10 mouse cellular contexts compared by ENCODE assay signal in the genomic region with DNA sequence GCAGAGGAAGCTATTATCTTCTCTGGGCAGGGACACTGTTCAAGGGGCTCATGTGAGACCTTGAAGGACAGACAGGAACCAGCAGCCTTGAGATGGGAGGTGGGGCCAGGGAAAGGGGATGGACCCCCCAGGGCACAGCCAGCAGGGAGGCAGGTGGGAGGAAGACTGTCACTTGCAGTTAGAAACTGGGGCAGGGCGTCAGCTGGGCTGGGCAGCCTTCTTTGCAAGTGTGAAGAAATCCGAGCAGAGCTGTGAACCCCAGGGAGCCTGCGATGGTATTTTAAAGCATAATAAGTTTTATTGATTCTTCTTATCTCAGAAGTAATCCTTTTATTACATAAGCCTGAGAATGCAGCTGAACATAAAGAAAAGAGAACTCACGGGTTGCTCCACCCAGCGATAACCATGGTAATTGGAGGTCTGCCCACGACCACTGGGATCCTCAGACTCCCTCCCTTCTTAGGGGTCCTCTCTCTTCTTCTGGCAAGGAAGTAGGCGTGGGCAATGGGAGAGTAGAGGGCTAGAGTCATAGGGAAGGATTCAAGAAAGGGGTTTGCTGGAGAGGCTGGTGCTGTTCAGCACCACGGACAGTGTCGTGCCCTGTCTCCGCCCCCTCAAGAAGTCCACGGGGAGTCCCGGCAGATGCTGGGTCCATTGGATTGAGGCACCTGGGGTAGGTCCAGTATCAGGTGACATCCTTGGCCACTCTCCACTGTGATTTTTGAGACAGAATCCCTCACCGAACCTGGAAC.
A peak's percentile ranks its signal among the peaks of the same experiment; 100 is the strongest.
DNase-seq lines count a peak whose midpoint lies in the region; ATAC-seq lines count a peak whose summit lies in the region.
"Had no signal": no experiment of that assay in that cellular context is flagged by ENCODE, and none has a peak within 500 bp of the region (broad histone marks: within the 10 kb centered on the region; RNA-seq: fewer than 3 reads in every experiment).

No protein-coding gene starts in this region.

- H3K27ac ChIP-seq in forebrain, embryonic 15.5 days (replicated peaks): no peak overlapping the region
- no peak overlapping the region for H3K27ac ChIP-seq in forebrain, embryonic 10.5 days
- no peak overlapping the region for H3K27ac ChIP-seq in neural tube, embryonic 15.5 days (replicated peaks)
- H3K27ac ChIP-seq: embryonic facial prominence, embryonic 13.5 days; liver, embryonic 15.5 days had no signal

- H3K9me3 ChIP-seq in forebrain, embryonic 15.5 days: no peaks in the 10 kb centered on the region
- H3K9me3 ChIP-seq in forebrain, embryonic 10.5 days: no peaks in the 10 kb centered on the region
- H3K9me3 ChIP-seq in neural tube, embryonic 15.5 days (replicated peaks): no peaks in the 10 kb centered on the region
- H3K9me3 ChIP-seq: embryonic facial prominence, embryonic 13.5 days; liver, embryonic 15.5 days had no signal

- no peak overlapping the region for H3K9ac ChIP-seq in forebrain, embryonic 15.5 days (replicated peaks)
- no peak overlapping the region for H3K9ac ChIP-seq in neural tube, embryonic 15.5 days (replicated peaks)
- H3K9ac ChIP-seq: embryonic facial prominence, embryonic 13.5 days; liver, embryonic 15.5 days had no signal

- no peak overlapping the region for H3K4me3 ChIP-seq in forebrain, embryonic 15.5 days
- H3K4me3 ChIP-seq in forebrain, embryonic 10.5 days: no peak overlapping the region
- no peak overlapping the region for H3K4me3 ChIP-seq in neural tube, embryonic 15.5 days (replicated peaks)
- H3K4me3 ChIP-seq: embryonic facial prominence, embryonic 13.5 days; liver, embryonic 15.5 days had no signal

- H3K4me2 ChIP-seq in forebrain, embryonic 15.5 days (replicated peaks): no peak overlapping the region
- no peak overlapping the region for H3K4me2 ChIP-seq in neural tube, embryonic 15.5 days
- H3K4me2 ChIP-seq: embryonic facial prominence, embryonic 13.5 days; liver, embryonic 15.5 days had no signal

- ATAC-seq in forebrain, embryonic 15.5 days (replicated peaks): 0 out of 2 replicates have a peak, but pooled peaks have one; percentile 23
- ATAC-seq in neural tube, embryonic 15.5 days (ENCODE audit: low FRiP score): no peak
- no peak for ATAC-seq in cerebellum, adult (ENCODE audit: insufficient number of reproducible peaks, low FRiP score, low TSS enrichment)

- H3K27me3 ChIP-seq in forebrain, embryonic 15.5 days: peaks cover 5% of the 10 kb centered on the region; the same call in 1 of the 2 replicates
- H3K27me3 ChIP-seq in forebrain, embryonic 10.5 days (ENCODE audit: poor library complexity, severe bottlenecking): no peaks in the 10 kb centered on the region
- no peaks in the 10 kb centered on the region for H3K27me3 ChIP-seq in neural tube, embryonic 15.5 days (replicated peaks)

- WGBS in forebrain, embryonic 15.5 days: 8% methylated on average over 13 of the region's 13 CpGs
- WGBS in forebrain, embryonic 10.5 days: 15% methylated on average over 13 of the region's 13 CpGs
- 6% methylated on average over 13 of the region's 13 CpGs for WGBS in neural tube, embryonic 15.5 days

- peaks cover 12% of the 10 kb centered on the region for H3K4me1 ChIP-seq in forebrain, embryonic 15.5 days
- peaks cover 23% of the 10 kb centered on the region for H3K4me1 ChIP-seq in forebrain, embryonic 10.5 days
- peaks cover 10% of the 10 kb centered on the region for H3K4me1 ChIP-seq in neural tube, embryonic 15.5 days
- H3K4me1 ChIP-seq: liver, embryonic 15.5 days had no signal

- no peaks in the 10 kb centered on the region for H3K36me3 ChIP-seq in forebrain, embryonic 15.5 days
- no peaks in the 10 kb centered on the region for H3K36me3 ChIP-seq in forebrain, embryonic 10.5 days (replicated peaks)
- H3K36me3 ChIP-seq in neural tube, embryonic 15.5 days: no peaks in the 10 kb centered on the region
- H3K36me3 ChIP-seq: embryonic facial prominence, embryonic 13.5 days; liver, embryonic 15.5 days had no signal

- no peak for DNase-seq in forebrain, embryonic 10.5 days (ENCODE audit: extremely low spot score, low spot score)
- DNase-seq in neural tube, embryonic 10.5 days (ENCODE audit: extremely low spot score, low spot score): peak; percentile 29
- peak; percentile 46 for DNase-seq in embryo, embryonic 10.5 days (ENCODE audit: low spot score)
- peak; percentile 66 for DNase-seq in mesoderm, embryonic 11.5 days (ENCODE audit: low read depth, low spot score)
- no peak for DNase-seq in cerebellum, adult 9-11 months

Comparison
In these comparisons a context has a peak if more than half of its experiments do, and no peak if none do; other contexts are left out.
1. DNase-seq: peak in neural tube, embryonic 10.5 days (single experiment), embryo, embryonic 10.5 days (single experiment) and mesoderm, embryonic 11.5 days (single experiment); none in forebrain, embryonic 10.5 days (single experiment) and cerebellum, adult 9-11 months (single experiment).